Mouse (Mus musculus) testis, postnatal 14 days (tissue): Measurements from ENCODE around the gene Tomm7.
A peak's percentile ranks its signal among the peaks of the same experiment; 100 is the strongest.
"Not testable (repeated sequence)": the region's sequence is repeated elsewhere in the genome, so short reads cannot be mapped to it uniquely, and the experiment has no call there.

Experiments used
- DNase-seq: peaks from one replicate; pipeline ENCODE4 v3.0.0; 2021; ENCODE audit warnings: low spot score

Gene Tomm7

DNA sequence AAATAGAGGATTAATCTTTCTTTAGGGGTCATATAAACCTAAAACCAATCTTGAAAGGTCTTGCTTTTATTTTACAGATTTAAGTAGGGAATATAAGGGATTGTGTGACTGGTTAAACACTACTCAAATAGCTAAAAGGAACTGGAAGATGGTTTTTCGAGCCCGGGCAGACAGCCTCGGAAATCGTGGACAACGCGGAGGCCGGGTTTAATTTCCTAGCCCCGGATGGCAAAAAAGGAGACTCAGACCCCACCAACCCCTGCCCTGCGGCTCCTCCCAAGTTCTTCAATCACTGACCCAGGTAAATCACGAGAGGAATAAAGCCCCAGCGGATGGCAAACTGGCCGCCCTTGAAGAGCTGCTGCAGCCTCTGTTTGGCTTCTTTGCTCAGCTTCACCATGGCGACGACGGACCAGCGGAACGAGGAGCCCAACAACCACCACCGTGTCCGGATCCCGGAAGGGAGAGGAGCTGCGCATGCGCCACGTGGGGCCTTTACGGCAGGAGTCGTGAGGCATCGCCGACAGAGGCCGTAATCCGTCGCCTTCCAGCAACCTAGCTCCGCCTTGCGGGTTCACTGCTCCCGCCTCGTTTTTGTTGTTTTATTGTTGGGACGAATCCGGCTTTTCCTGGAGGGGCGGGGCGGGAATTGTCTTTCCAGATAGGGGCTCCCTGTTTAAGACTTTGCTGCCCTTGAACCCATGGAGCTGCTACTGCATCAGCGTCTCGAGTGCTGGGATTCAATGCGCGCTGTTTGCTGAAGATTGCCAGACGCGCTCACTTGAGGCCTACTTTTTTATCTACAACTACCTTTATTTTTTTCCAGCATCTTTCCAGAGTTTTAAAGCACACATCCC is at the start of gene Tomm7:
Gene Tomm7 (minus strand): TSS at position 488 of the 857 bp plus-strand sequence.
- DNase-seq: peak; percentile 98

DNA sequence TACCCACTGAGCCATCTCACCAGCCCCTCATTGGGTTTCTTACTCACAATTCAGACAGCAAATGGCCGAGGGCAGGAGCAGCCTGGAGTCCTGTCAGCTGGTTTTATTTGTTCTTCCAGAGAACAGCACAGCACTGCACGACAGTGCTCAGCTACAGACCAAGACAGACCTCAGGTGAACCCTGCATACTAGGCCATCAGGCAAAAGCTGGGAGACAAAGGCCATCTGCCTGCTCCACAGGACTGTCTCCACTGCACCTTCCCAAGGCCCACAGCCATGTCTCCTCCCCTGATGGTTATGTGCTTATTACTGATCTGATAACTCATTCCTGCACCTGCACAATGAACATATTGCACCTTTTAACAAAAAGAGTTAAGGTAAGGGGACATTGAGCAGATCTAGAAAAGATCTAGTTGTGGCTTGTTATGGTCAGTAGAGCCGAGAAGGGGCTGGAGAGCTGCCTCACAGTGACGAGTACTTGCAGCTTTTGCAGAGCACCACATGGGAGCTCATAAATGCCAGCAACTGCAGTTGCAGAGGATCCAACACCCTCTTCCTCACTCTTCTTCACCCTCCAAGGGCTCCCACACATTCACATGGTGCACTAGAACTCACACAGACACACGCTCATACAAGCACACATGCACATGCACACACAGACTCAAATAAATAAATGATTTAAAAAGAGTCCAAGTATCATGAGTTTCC is 49.3 kb upstream of the Tomm7 start:
- DNase-seq: no peak

DNA sequence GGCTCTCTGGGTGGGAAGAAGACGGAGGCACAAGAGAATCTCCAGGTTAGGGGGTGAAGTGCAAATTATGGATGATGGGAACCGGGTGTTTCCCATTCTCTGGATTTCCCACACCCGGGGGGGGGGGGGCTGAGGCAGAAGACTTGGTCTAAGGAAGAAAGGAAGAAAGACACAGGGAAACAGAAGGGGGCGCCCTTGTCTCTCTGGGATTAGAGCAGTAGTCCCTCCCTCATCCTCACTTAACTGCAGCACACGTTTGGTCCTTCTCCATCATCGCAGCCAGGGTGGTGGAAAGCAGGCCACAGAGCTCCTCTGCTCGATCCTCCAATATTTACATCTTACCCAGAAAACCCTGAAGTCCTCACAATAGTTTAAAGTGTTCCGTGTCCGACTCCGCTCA is 46.8 kb upstream of the Tomm7 start:
- DNase-seq: peak; percentile 60

DNA sequence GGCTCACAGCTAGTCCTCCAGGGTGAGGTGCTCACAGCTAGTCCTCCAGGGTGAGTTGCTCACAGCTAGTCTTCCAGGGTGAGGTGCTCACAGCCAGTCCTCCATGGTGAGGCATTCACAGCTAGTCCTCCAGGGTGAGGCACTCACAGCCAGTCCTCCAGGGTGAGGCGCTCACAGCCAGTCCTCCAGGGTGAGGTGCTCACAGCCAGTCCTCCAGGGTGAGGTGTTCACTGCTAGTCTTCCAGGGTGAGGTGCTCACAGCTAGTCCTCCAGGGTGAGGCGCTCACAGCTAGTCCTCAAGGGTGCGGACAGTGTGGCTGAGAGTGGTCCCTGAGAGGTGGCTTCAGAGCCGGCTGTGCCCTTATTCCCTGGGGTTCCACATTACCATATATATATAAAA is 45.5 kb upstream of the Tomm7 start:
- DNase-seq: no peak

DNA sequence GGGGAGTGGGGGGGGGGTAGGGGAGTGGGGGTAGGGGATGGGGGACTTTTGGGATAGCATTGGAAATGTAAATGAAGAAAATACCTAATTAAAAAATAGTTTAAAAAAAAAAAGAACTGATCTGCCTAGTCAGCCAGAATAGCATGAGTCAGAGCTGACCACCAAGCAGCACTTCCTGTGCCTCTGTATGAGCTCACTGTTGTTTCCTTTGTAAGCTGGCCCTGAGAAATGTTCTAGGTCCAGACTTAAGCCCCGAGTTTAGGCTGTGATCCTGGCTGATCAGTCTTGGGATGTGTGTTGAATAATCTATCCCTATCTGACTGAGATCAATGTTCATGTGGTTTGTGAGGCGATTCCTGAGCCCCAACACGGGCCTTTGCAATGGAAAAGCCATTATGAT is 43.1 kb upstream of the Tomm7 start:
- no peak for DNase-seq

DNA sequence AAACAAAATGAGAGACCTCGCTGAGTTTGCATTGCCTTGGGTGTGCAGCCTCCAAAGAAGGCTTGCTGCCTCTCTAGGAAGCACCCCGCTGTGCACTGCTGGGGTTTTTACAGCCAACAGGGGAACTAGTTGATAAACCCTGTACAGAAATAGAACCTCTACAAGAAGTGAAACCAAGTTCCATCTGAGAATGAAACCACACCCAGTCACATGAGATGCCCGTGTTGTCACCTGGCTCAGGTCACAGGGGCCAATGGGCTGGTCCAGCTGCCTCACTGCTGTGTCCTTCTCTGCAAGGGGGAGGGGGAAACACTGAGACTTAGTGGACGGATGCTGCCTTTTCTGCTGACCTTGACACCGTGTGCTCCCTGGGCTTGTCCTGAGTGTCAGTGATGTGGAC is 30.5 kb upstream of the Tomm7 start:
- DNase-seq: no peak

DNA sequence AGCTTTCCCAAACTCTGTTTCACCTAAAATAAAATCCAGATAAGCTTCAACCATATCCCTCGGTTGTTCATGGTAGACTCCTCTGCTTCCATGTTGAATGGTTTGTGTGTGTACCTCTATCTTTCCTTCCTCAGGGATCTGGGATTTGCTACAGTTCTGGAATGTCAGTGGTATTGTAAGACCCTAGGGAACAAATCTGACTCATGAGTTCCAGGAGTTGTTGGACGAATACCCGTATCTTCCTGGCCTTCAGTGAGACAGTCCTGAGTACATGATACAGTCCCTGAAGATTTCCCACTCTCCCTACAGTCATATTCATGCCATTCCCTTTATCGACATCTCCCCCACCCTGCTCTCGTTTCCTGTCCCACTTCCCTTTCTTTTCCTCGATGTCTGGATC is 28.6 kb upstream of the Tomm7 start:
- DNase-seq: no peak

DNA sequence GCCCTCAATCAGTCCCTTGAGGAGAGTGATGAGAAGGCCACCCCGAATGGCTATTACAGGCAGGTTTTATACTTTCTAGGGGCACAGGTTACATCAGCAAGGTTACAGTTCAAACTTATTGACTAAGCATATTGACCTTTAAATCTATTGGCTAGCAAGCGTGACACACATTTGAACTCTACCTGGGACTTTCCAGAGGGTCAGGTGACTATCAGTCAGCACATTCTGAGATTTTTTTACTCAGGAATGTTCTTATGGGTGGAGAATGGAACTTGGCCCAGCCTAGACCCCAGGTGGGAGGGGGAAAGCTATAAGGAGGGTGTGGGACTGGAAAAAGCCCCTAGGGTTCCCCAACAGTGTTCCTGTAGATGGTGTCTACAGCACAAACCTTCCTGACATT is 27.4 kb upstream of the Tomm7 start:
- DNase-seq: not testable (repeated sequence)

DNA sequence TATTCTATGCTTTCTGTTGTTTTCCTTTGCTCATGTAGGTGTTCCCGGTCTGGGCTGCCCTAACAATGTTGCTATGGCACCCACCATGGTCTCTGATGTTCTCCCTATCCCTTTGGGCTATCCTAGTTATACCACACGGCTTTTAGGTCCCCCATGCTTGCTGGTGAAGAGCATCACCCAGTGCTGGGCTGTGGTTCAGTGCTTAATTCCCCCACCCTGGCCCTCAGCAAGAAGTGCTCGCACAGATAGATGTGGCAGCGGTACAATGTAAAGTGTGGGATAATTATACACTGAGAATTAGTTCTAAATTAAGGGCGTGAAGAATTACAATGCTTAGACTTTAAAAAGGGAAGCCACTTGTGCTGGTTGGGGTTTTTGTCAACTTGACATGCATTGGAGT is 22.0 kb upstream of the Tomm7 start:
- no peak for DNase-seq

DNA sequence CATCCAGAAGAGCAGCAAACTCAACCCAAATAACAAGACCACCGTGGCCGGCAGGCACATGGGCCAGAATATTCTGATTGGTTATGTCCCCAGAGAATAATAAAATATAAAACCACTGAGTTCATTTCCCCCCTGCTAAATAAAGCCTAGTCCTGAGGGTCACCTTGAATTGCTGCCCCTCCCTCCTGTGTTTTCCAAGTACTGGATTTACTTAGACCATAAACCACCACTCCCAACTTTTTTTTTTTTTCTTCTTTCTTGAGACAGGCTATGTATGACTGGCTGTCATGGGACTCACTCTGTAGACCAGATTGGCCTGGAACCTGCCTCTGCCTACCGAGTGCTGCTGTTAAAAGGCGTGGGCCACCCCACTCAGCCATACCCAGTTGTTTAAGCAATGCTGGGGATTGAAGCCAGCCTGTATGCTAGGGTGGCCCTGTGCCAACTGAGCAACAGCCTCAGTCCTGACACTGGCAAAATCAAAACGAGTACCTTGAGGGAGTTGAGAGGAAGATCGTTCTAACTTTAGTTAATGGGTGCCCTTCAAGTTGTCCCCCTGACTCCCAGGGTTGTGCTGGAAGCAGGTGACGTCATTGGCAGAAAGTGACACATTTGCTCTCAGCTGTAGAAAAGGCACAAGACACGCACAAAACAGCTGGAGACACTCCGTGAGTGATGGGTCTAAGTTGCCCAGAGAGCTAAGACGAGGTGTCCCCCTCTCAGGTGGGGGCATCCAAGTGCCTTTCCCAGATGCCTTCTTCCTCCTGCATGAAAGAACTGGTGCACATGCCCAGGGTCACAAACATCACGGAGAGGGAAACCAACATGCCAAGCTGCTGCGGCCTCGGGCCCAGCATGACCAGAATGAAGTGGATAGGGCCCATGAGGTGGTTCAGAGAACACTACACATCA is 20.3 kb upstream of the Tomm7 start:
- no peak for DNase-seq

DNA sequence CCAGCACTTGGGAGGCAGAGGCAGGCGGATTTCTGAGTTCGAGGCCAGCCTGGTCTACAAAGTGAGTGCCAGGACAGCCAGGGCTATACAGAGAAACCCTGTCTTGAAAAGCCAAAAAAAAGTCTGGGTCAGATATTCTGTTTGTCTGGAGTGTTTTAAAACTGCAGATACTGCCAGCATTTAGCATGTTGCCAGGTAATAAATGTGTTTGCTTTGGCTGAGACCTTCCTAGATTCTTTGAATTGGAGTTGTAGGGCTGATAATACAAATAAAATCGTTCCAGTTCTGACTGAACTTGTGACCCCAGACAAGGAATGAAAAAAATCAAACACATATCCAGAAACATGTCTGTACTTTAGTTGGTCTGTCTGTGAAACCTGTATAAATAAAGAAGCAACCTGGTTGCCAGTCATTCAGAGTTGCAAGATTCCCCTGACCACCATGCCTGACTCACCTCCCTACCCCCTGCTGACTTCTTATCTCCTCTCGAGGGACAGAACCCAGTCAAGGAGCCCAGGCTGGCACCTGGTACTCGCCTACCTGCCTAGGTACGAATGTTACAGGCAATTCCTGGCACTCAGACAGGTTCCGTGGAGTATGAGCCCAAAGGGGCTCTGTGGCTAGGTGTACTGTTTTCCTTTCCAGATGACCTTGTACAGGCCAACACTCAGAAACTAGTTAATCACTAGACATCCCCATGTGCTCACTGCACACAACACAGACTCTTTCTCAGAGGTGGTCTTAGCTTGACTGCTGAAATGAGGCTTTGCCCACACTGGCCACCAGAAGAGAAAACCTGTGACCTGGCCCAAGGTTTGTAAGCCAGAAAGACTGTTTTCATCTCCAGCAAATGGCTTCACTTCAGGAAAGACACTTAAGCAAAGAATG is 19.4 kb upstream of the Tomm7 start:
- DNase-seq: no peak

DNA sequence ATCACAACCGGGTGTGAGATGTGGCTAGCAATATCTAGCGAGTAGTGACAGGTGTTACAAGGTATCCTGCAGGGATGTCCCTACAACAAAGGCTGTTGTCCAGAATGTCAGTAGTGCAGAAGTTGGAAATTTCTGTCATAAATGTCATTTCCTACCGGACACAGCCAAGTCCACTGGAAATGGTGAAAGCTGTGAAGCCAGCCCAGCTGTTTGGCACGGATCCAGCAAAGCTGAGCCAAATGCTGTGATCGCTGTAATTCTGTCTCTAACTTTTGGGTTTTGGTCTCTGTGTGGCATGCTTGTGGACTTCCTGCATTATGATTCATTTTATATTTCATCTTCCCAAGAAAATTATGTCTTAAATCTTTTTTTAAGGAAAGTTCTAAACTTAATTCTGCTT is 18.3 kb upstream of the Tomm7 start:
- DNase-seq: no peak

DNA sequence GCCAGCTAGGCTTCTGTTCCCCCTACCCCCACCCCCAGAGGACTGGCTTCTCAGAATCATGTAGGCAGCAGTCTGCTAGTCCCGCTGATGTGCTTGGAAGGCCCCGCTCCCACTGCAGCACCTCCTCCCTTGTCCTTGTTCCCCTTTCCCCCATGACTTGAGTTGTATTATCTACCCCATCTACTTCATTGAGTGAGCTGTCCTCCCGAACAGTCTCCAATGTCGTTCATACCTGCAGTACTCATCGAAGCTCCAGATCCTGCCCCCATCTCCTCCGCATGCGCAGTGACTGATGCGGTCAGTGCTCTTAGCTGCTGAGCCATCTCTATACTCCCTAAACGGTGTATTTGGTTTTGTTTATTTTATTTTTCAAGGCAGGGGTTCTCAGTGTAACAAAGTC is 17.8 kb upstream of the Tomm7 start:
- DNase-seq: no peak

DNA sequence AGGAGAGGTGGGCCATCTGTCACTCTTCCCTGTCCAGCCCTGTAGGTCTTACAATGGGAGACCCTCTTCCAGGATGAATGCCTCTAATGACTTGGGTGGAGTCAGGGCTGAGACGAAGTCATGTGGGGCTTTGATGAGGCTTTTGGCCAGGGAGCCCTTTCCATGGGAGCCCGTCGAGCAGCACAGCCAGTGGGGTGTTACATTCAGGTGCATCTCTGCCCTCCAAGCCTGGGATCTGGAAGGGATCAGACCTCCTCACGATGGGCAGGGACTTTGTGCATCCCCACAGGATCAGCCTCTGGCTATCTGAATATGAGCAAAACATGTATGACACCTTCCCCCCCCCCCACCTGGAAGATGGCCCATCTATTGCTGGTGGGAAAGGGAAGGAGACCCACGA is 15.9 kb upstream of the Tomm7 start:
- DNase-seq: no peak

DNA sequence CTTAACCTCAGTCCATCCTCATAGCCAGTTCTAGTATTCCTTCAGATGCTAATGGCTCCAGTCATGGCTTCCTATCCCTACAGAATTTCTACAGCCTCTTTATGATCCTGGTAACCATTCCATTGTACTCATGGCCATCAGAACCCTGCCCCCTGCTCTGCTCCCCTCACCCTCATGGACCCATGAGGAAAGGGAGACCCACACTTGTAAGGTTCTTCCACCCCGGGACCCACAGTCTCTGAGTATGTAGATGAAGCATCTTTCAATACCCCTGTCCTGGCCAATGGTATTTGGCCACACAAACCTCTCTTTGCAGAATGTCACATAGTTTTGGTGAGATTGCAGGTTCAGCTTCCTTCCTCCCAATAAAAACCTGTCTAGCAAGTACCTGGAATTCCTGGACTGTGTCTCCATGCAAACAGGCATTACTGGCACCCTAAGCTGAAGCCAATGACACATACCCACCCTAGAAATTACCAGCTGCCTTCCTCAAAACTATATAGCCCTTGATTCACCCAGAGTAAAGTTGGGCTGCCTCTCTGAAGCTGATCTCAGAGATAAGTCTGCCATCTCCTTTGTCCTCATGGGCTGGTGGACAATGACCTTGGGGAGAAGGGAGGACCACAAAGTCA is 15.2 kb upstream of the Tomm7 start:
- no peak for DNase-seq

DNA sequence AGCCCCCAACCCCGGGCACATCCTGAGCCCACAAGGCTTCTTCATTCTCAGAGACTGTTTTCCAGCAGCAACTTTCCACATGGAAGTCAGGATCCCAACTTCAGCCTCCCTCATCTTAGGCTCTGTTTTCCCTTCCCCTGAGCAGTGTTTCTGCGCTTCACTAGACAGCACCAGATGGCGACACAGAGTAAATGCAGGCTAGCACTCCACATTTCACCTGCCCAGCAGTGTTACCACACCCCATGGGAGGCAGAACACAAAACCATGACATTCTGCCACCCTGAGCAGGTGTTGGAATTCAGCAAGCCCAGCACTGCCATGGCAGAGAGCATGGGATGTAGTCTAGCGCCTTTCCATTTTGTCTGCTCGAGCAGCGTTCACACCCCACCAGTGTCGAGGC is 14.7 kb upstream of the Tomm7 start:
- no peak for DNase-seq

DNA sequence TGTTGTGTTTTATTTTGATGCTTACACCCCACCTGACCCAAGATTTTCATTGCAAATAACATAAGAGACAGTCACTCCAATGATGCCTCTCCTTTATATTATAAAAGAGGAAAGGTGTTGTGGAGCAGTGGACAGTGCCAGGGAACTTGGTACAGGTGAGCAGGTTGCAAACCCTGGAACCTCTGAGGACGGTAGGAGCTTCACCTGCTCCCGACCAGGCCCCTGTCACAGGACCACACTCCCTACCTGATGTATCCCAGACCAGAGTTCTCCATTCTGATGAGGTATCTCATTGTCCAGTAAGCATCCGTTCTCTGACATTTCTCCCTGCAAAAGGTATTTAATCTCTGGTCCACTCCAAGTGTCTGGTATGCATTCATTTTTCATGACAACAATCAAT is 14.0 kb upstream of the Tomm7 start:
- no peak for DNase-seq

DNA sequence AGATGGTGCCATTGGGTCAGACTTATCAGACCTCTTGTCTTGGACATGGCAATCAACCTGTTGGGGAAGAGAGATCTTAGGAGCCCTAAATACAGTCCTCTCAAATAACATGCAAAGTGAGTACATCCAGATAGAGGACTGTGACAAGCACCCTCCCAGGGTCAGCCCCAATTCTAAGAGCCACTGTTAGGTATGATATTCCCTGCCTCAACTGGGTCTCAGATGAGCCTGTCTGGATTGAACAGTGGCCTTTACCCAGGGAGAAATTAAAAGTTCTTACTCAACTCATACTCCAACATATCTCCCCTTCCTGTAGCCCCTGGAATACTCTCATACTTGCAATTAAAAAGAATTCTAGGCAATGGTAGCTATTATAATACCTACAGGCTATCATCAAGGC is 13.2 kb upstream of the Tomm7 start:
- no peak for DNase-seq

DNA sequence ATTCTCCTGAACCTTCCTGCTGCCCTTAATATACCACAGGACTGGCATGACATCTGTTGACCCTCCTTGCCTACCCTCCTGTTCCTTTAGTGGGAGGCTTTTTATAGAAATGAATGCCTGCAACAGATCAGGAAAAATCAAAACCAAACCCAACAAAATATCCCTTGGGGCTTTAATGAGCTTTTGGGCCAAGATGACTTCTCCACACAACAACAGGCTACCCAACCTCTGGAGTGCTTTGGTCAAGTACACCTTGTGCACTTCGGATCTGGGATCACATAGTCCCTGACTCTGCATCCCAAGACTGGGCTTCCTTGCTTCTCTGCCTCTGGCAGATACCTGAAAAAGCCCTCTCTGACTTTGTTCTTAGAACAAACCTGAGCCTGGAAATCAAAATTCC is 12.2 kb upstream of the Tomm7 start:
- no peak for DNase-seq

DNA sequence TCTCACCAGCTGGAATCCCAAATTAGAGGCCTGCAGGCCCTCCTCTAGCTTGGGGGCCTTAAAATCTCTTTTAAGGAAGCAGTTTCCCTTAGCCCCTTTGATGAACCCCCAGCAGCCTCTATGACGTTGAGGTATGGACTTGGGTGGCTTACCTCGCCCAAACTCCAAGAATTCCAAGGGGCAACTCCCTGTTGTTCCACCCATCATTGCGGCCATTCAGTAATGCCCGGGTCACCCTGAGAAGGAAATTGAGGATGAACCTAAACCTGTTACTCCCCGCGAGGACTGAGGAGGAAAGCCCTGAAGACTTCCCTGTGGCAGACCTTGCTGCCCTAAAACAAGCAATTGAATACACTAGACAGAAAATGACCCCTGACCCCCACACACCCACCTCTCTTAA is 11.5 kb upstream of the Tomm7 start:
- no peak for DNase-seq

DNA sequence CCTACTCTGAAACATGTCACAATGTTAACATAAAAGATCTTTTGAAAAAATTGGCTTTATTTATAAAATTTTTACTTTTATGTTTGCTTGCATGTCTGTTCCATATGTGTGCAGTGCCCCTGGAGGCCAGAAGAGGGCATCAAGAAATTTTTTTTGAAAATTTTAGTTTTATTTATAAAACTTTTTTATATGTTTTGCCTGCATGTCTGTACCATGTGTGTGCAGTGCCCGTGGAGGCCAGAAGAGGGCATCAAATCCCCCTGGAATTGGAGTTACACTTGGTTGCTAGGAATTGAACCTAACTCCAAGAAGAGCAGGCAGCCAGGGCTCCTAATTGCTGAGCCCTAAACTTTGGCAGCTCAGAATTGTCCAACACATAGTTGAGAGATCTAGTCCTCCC is 9.0 kb upstream of the Tomm7 start:
- DNase-seq: not testable (repeated sequence)
